Mouse (Mus musculus) embryo, embryonic 11.5 days (tissue): ENCODE data around the gene Cops6.

Experiments used
- DNase-seq: peaks from one replicate; pipeline ENCODE4 v3.0.0-alpha.2; 2012; ENCODE audit warnings: low read depth, low spot score

Cops6 gene

GRCm38 (mm10) chr5:138160842-138161665, at the start of gene Cops6:
Gene Cops6, plus strand, starts transcription at chr5:138161071.
- DNase-seq = peak; percentile 80

- DNase-seq = peak; percentile 82
These were observed 44.3 kb upstream of the Cops6 start, which contains the start of gene Zscan21 for GRCm38 (mm10) chr5:138116255-138117198. Gene Zscan21, plus strand, starts transcription at chr5:138116903.

- no peak for DNase-seq
These were observed 43.5 kb upstream of the Cops6 start for GRCm38 (mm10) chr5:138117199-138118015.

- DNase-seq = no peak
These were observed 42.8 kb upstream of the Cops6 start for GRCm38 (mm10) chr5:138118041-138118440.

- no peak for DNase-seq
These were observed 28.3 kb upstream of the Cops6 start for GRCm38 (mm10) chr5:138132425-138133064.

- DNase-seq = no peak
These were observed 23.6 kb upstream of the Cops6 start for GRCm38 (mm10) chr5:138137257-138137656.

- no peak for DNase-seq
These were observed 22.8 kb upstream of the Cops6 start for GRCm38 (mm10) chr5:138137935-138138549.

- no peak for DNase-seq
These were observed 22.3 kb upstream of the Cops6 start for GRCm38 (mm10) chr5:138138585-138138984.

GRCm38 (mm10) chr5:138154390-138154789, 6.5 kb upstream of the Cops6 start:
- no peak for DNase-seq

GRCm38 (mm10) chr5:138155443-138155976, 5.4 kb upstream of the Cops6 start, which contains the start of gene Zfp113:
Gene Zfp113, minus strand, starts transcription at chr5:138155744.
- DNase-seq = peak; percentile 90

GRCm38 (mm10) chr5:138160224-138160762, 578 bp upstream of the Cops6 start:
- no peak for DNase-seq

- DNase-seq = no peak
These were observed 2.2 kb downstream of the Cops6 start for GRCm38 (mm10) chr5:138163046-138163445.

- DNase-seq = no peak
These were observed 2.7 kb downstream of the Cops6 start for GRCm38 (mm10) chr5:138163610-138164009.

- DNase-seq = no peak
These were observed 4.7 kb downstream of the Cops6 start for GRCm38 (mm10) chr5:138165594-138165993.

- DNase-seq = peak; percentile 89
These were observed 10.2 kb downstream of the Cops6 start for GRCm38 (mm10) chr5:138170936-138171561.

GRCm38 (mm10) chr5:138171695-138172491, 11.0 kb downstream of the Cops6 start, which contains the start of the genes Ap4m1 and Mcm7:
Gene Ap4m1, plus strand, starts transcription at chr5:138172002.
Gene Mcm7, minus strand, starts transcription at chr5:138172422.
- DNase-seq = peak; percentile 92

- DNase-seq = no peak
These were observed 12.3 kb downstream of the Cops6 start for GRCm38 (mm10) chr5:138173217-138173616.

- DNase-seq = peak; percentile 85
These were observed 26.2 kb downstream of the Cops6 start, which contains the start of the genes Taf6 and Cnpy4 for GRCm38 (mm10) chr5:138186950-138187638. Gene Taf6, minus strand, starts transcription at chr5:138187451. Gene Cnpy4, plus strand, starts transcription at chr5:138187485.
